Mouse (Mus musculus) frontal cortex, postnatal 14 days (tissue): ENCODE results near the gene Hdac8.

Experiments used
- DNase-seq, 2 experiments: peaks; one replicate each; pipeline ENCODE4 v3.0.0; 2022; ENCODE audit warnings: low spot score in 2 of 2

Hdac8 gene

DNA sequence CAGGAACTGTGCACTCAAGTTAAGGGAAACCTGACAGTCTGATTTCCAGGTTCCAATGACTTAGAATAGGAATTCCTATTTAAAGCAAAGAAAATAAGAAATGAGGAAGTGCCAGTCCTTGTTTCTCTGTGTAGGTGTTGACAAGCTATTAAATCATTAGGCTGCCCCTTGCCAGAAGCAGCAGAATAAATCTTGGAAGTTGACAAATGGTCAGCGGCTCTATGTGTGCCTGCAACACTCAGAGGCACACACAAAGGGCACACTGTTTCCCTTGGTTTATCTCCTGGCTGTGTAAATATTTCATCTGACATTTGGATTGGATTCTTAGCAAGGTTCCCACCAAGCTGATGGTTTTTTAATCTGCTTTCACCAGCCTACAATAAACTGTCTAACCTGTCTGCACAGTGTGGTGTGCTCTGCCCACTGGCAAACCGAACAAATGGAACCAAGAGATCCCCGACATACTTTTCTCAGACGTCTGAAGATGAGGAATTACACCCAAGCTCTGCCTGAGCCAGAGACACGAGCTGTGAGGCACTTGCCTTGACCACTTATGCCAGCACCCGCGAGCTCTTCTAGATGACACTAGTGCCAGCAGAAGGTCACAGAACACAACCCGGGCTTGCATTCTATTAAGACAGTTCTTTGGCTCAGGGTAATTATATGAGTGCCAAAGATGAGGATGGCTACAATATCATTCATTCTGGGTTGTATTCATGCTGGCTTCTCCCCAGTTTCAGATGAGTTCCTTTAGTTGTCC is 165.6 kb downstream of the Hdac8 start:
- no peak for DNase-seq

DNA sequence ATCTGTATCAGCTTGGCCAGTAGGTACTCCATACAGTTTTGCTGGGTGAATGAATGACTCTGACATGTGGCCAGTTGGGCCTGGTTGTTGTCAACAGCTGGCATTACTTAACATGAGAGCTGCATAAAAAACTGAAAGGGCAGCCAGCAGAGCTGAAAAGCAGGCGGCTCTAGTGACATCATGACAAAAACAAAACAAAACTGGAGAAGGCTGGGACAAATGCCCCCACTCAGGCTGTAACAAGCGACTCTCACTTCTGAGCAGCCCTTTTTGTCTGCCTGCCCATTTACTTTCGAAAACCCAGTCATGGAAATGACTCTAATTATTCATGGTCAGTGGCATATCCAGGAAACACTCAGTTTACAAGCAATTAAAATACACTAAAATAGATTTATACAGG is 185.5 kb downstream of the Hdac8 start:
- DNase-seq = no peak

- DNase-seq = no peak
Observed at GRCm38 (mm10) chrX:102319252-102319651, 185.9 kb downstream of the Hdac8 start.

DNA sequence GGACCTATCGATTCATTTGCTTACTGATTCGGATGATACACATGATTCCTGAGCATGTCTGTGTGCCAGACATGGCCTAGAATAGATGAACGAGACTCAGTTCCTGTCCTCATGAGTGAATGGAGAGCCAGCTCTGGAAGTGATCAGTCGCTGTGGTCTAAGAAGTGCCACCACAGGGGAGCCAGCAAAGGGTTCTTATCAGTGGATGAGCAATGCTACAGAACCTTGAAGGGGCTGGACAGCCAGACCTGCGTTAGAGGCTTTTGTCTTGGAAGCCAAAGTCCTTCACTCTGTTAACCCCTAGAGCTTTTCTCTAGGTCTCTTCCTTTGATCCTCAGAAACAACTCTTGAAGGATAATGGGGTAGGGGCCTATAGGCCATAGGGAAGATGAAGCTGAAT is 186.4 kb downstream of the Hdac8 start:
- DNase-seq = no peak

- no peak for DNase-seq
Observed at GRCm38 (mm10) chrX:102311119-102311518, 194.0 kb downstream of the Hdac8 start.

- no peak for DNase-seq
Observed at GRCm38 (mm10) chrX:102307511-102307910, 197.6 kb downstream of the Hdac8 start.

- DNase-seq = no peak
Observed at GRCm38 (mm10) chrX:102305806-102306205, 199.4 kb downstream of the Hdac8 start.

DNA sequence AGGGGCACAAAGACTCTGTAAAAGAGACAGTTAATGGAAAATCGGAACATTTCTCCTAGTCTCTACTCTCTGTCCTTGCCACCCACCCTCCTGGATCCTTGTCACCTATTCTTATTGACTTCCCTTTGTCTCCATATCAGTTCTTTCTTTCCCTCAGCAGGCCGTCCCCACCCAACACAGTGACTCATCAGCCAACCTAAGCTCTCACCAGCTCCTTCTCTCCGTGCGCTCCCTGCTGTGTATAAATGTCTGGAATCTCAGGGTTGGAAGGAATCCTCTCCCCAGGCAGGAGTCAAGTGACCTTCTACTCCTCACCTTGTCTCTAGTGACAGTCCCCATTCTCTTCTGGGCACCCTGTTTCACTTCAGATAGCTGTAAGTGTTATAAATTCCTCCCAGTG is 200.2 kb downstream of the Hdac8 start:
- no peak for DNase-seq

DNA sequence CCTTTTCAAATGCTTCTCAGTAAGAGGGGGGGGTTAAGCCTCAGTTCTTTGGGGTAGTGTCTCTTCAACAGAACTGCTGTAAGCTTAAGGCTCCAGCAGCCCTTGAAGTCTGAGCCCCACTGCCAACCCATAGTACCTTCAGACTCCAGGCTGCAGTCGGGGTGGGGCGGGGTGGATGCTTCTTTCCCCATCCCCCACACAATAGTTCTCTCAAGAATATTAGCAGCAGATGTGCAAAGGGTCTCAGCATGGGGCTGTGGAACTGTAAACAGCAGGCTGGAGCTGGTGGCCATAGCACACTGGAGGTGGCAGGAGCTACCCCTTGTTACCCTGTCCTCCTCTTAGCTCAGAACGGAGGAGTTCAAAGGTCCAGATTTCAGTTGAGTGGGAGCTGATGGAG is 202.7 kb downstream of the Hdac8 start:
- no peak for DNase-seq

DNA sequence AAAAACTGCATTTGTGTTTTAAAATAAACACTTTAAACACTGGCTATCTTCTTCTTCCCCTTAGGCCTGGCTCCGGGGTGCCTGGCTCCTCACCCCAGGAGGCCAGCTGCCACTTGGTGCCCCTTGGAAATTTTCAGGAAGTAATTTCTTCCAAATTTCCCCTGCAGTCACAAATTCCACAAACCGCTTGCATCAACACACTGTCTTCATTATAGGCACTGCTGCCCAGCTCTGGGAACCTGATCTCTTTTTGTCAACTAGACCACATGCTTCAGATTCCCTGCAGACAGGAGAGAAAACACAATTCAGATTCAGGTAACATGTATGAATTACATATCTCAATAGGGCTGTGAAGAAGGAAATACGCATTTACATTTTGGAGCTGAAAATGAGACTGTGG is 220.3 kb downstream of the Hdac8 start:
- no peak for DNase-seq

DNA sequence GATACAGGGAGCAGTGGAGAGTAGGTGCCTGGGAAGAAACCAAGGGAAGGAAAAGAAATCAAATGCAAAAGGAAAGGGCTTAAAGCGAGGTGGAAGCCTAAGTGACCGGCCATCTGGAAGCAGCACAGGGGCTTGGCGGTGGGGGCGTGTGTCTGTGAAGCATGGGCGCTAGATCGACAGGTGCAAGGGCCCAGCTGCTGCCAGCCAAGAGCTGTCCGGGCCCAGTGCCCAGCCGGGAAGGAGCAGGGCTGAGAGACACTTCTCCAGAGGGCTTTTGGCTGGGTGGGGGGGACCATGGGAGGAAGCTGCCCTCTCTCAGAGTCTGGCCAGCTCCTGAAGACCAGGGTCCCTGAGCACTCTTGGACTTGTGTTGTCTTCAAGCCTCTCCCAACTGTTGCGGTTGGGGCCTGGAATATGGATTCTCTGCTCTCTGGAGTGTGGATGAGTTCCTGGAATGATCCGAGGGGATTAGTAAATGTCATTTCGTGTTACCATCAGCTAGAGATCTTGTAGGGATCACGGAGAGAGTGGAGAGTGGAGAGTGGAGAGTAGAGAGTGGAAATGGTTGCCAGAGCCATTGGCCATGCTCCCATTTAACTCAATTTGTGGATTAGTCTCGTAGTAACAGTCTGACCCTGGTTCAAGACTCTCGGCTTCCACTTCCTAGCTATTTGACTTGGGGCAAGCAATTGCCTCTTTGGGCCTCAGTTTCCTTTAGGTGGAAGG is 242.4 kb downstream of the Hdac8 start:
- no peak for DNase-seq

DNA sequence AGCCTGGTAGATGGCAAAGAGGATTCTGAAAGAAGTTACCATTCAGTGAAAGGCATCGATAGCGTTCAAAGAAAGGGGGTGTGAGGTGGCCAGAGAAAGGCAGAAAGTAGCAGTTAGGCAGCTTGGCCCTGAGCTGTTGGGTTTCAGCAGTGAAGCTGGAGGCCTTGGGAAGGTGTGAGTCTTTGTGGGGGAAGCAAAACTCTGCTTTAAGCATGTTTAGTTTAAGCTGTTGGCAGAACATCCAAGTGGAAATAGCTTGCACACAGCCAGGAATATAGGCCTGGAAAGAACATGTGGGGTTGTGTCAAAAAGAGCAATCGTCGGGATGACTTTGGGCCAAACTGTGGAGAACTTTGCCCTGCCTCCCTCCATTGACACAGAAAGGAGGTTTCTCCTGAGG is 245.4 kb downstream of the Hdac8 start:
- no peak for DNase-seq

GRCm38 (mm10) chrX:102253892-102254291 is 251.3 kb downstream of the Hdac8 start:
- no peak for DNase-seq

GRCm38 (mm10) chrX:102251937-102252860 is 253.0 kb downstream of the Hdac8 start, which contains the start of gene Cited1:
Cited1 (minus strand) TSS chrX:102252181.
- peak; percentile 39 to 49 for DNase-seq

DNA sequence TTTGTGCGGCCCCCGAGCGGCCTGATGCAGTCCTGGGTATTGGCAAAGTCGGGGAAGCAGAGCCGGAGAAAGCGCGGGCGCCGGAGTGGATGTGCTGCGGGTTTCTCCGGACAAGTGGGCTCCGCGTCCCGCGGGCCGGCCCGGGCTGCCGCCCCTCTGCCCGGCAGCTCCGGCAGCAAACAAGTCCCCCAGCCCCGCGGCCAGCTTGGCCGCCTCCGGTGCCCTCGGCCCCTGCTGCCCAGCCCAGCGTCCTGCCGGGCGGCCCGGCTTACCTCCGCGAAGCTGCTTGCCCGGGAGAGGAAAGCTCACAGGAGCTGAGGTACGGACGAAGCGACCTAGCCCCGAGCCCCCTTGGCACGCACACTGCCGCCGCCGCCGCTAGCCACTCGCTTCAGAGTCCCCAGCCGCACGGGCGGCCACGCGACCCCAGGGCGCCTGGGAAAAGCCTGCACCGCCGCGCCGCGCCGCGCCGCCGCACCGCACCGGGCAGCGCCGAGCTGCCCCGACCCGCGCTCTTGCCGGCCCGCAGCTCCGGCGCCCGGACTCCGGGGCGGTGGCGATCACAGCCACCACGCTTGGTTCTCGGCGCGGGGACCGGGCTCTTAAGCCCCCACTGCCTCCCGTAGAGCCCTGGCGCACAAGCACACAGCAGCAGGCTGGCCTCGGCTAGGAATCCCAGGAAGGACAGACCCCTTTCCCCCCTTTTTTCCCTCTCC is 253.8 kb downstream of the Hdac8 start:
- DNase-seq = no peak

- no peak for DNase-seq
Observed at GRCm38 (mm10) chrX:102250891-102251170, 254.3 kb downstream of the Hdac8 start.

- no peak for DNase-seq
Observed at GRCm38 (mm10) chrX:102250150-102250890, 254.8 kb downstream of the Hdac8 start.

- DNase-seq = no peak
Observed at GRCm38 (mm10) chrX:102244334-102244733, 260.8 kb downstream of the Hdac8 start.
